Mouse (Mus musculus) hindbrain, embryonic 15.5 days (tissue): Measurements from ENCODE around the gene 4933427I04Rik. TPM values are rescaled to one million over a fixed set of nuclear protein-coding genes. Genes with fewer than 3 reads are reported as not detected.

Experiments
- ATAC-seq: fragments of 200-750 bp; cut with Nextera tagmentation; 2 replicates; pipeline ENCODE4 v1.8.0; 2017; ENCODE audit warnings: low read depth, moderate number of reproducible peaks, moderate TSS enrichment; ENCODE audit not compliant: low FRiP score
- H3K27ac ChIP-seq: fragments of 300-500 bp; sonication (generic); replicated peaks from 2 replicates; pipeline ENCODE4 v1.5.1; 2015; ENCODE audit warnings: mild to moderate bottlenecking, inconsistent platforms
- H3K27me3 ChIP-seq: fragments of 300-500 bp; sonication (generic); 2 replicates; pipeline ENCODE4 v1.6.1; 2015; ENCODE audit warnings: control low read depth, inconsistent platforms
- H3K36me3 ChIP-seq: fragments of 300-500 bp; sonication (generic); 2 replicates; pipeline ENCODE4 v1.6.1; 2015; ENCODE audit warnings: control low read depth, inconsistent platforms
- H3K4me1 ChIP-seq: fragments of 300-500 bp; sonication (generic); replicated peaks from 2 replicates; pipeline ENCODE4 v1.6.1; 2015; ENCODE audit warnings: control low read depth, inconsistent platforms
- H3K4me2 ChIP-seq: fragments of 300-500 bp; sonication (generic); 2 replicates; pipeline ENCODE4 v1.6.1; 2015; ENCODE audit warnings: moderate library complexity, mild to moderate bottlenecking, inconsistent platforms
- H3K4me3 ChIP-seq: fragments of 300-500 bp; sonication (generic); 2 replicates; pipeline ENCODE4 v1.5.1; 2015; ENCODE audit warnings: mild to moderate bottlenecking, inconsistent platforms
- H3K9ac ChIP-seq: fragments of 300-500 bp; sonication (generic); 2 replicates; pipeline ENCODE4 v1.6.1; 2015; ENCODE audit warnings: inconsistent platforms
- H3K9me3 ChIP-seq: fragments of 300-500 bp; sonication (generic); 2 replicates; pipeline ENCODE4 v1.6.1; 2016; ENCODE audit warnings: control low read depth, inconsistent platforms
- WGBS: fragments of 180-500 bp; shearing (Covaris S2); methylation state at CpG from one replicate; pipeline ENCODE4 v1.1.7; 2015; 5-methylcytosine and 5-hydroxymethylcytosine counted together
- polyA plus RNA-seq: library from polyadenylated mRNA; unstranded; fragments of >200 nt; fragmentation: Nextera tagmentation; extraction: Ambion mirVana; gene quantifications from 2 replicates; pipeline ENCODE4 v1.2.1, GENCODE M21; 2015

4933427I04Rik gene
- polyA plus RNA-seq = 0.09 and 0.16 TPM in 2 replicates

- no peak within 1 kb of the TSS for H3K4me3 ChIP-seq
- H3K9me3 ChIP-seq = no peaks in the 10 kb centered on the region
- H3K27ac ChIP-seq = no peak within 1 kb of the TSS
- no peak within 1 kb of the TSS for H3K9ac ChIP-seq
- H3K36me3 ChIP-seq = no peaks in the 10 kb centered on the region
- ATAC-seq = no peak
- no peak within 1 kb of the TSS for H3K4me2 ChIP-seq
- no peaks in the 10 kb centered on the region for H3K4me1 ChIP-seq
- H3K27me3 ChIP-seq = no peaks in the 10 kb centered on the region
- WGBS = 85% methylated on average over 3 of the region's 3 CpGs
Observed at GRCm38 (mm10) chr4:123859379-123859778, at the start of gene 4933427I04Rik. 4933427I04Rik (plus strand) TSS chr4:123859679.

- H3K9ac ChIP-seq = no peak overlapping the region
- H3K4me2 ChIP-seq = no peak overlapping the region
- H3K4me1 ChIP-seq = no peaks in the 10 kb centered on the region
- WGBS = 88% methylated on average over 12 of the region's 12 CpGs
- no peak for ATAC-seq
- no peak overlapping the region for H3K27ac ChIP-seq
- no peaks in the 10 kb centered on the region for H3K9me3 ChIP-seq
- H3K4me3 ChIP-seq = no peak overlapping the region
- no peaks in the 10 kb centered on the region for H3K36me3 ChIP-seq
- H3K27me3 ChIP-seq = no peaks in the 10 kb centered on the region
Observed at GRCm38 (mm10) chr4:123810475-123811295, 48.8 kb upstream of the 4933427I04Rik start.

- 87% methylated on average over 3 of the region's 3 CpGs for WGBS
Observed at GRCm38 (mm10) chr4:123812525-123812924, 47.0 kb upstream of the 4933427I04Rik start.

GRCm38 (mm10) chr4:123814030-123814501, 45.4 kb upstream of the 4933427I04Rik start:
- WGBS = 51% methylated on average over 7 of the region's 7 CpGs

More at GRCm38 (mm10) chr4:123812525-123812924, 47.0 kb upstream of the 4933427I04Rik start:
- ATAC-seq = no peak
- Histone ChIP-seq H3K4me1 (no peaks in the 10 kb centered on the region), H3K27ac (no peak overlapping the region), H3K9ac (no peak overlapping the region), H3K27me3 (no peaks in the 10 kb centered on the region), H3K4me3 (no peak overlapping the region), H3K36me3 (no peaks in the 10 kb centered on the region), H3K9me3 (no peaks in the 10 kb centered on the region), H3K4me2 (no peak overlapping the region)

GRCm38 (mm10) chr4:123819093-123819610, 40.3 kb upstream of the 4933427I04Rik start:
- Histone ChIP-seq H3K9ac (no peak overlapping the region), H3K36me3 (no peaks in the 10 kb centered on the region), H3K27ac (no peak overlapping the region), H3K4me1 (no peaks in the 10 kb centered on the region), H3K4me3 (no peak overlapping the region), H3K27me3 (no peaks in the 10 kb centered on the region), H3K4me2 (no peak overlapping the region), H3K9me3 (no peaks in the 10 kb centered on the region)
- WGBS = 28% methylated on average over 4 of the region's 4 CpGs
- no peak for ATAC-seq

More at GRCm38 (mm10) chr4:123814030-123814501, 45.4 kb upstream of the 4933427I04Rik start:
- H3K9ac ChIP-seq = no peak overlapping the region
- H3K4me1 ChIP-seq = no peaks in the 10 kb centered on the region
- ATAC-seq = no peak
- H3K4me3 ChIP-seq = no peak overlapping the region
- H3K9me3 ChIP-seq = no peaks in the 10 kb centered on the region
- no peak overlapping the region for H3K4me2 ChIP-seq
- no peak overlapping the region for H3K27ac ChIP-seq
- H3K27me3 ChIP-seq = no peaks in the 10 kb centered on the region
- no peaks in the 10 kb centered on the region for H3K36me3 ChIP-seq

GRCm38 (mm10) chr4:123842126-123842525, 17.4 kb upstream of the 4933427I04Rik start:
- Histone ChIP-seq H3K9ac (no peak overlapping the region), H3K9me3 (no peaks in the 10 kb centered on the region), H3K4me3 (no peak overlapping the region), H3K27me3 (no peaks in the 10 kb centered on the region), H3K4me2 (no peak overlapping the region), H3K27ac (no peak overlapping the region), H3K36me3 (no peaks in the 10 kb centered on the region), H3K4me1 (no peaks in the 10 kb centered on the region)
- WGBS = 90% methylated on average over 8 of the region's 8 CpGs
- no peak for ATAC-seq

- Histone ChIP-seq H3K36me3 (no peaks in the 10 kb centered on the region), H3K4me1 (no peaks in the 10 kb centered on the region), H3K4me3 (no peak overlapping the region), H3K9ac (no peak overlapping the region), H3K27me3 (no peaks in the 10 kb centered on the region), H3K27ac (no peak overlapping the region), H3K4me2 (no peak overlapping the region), H3K9me3 (no peaks in the 10 kb centered on the region)
- no peak for ATAC-seq
- 40% methylated on average over 4 of the region's 4 CpGs for WGBS
Observed at GRCm38 (mm10) chr4:123856888-123857287, 2.6 kb upstream of the 4933427I04Rik start.

GRCm38 (mm10) chr4:123858090-123858489, 1.4 kb upstream of the 4933427I04Rik start:
- no peaks in the 10 kb centered on the region for H3K36me3 ChIP-seq
- H3K4me2 ChIP-seq = no peak overlapping the region
- WGBS = 93% methylated on average over 7 of the region's 7 CpGs
- no peak overlapping the region for H3K9ac ChIP-seq
- H3K27me3 ChIP-seq = no peaks in the 10 kb centered on the region
- no peaks in the 10 kb centered on the region for H3K4me1 ChIP-seq
- no peaks in the 10 kb centered on the region for H3K9me3 ChIP-seq
- no peak for ATAC-seq
- no peak overlapping the region for H3K4me3 ChIP-seq
- no peak overlapping the region for H3K27ac ChIP-seq

GRCm38 (mm10) chr4:123859803-123860202, 324 bp downstream of the 4933427I04Rik start:
- no peak for ATAC-seq
- Histone ChIP-seq H3K9me3 (no peaks in the 10 kb centered on the region), H3K27ac (no peak overlapping the region), H3K27me3 (no peaks in the 10 kb centered on the region), H3K9ac (no peak overlapping the region), H3K36me3 (no peaks in the 10 kb centered on the region), H3K4me1 (no peaks in the 10 kb centered on the region), H3K4me3 (no peak overlapping the region), H3K4me2 (no peak overlapping the region)
- 58% methylated on average over 2 of the region's 2 CpGs for WGBS

- no peak overlapping the region for H3K9ac ChIP-seq
- H3K36me3 ChIP-seq = no peaks in the 10 kb centered on the region
- H3K27ac ChIP-seq = no peak overlapping the region
- no peaks in the 10 kb centered on the region for H3K4me1 ChIP-seq
- no peaks in the 10 kb centered on the region for H3K9me3 ChIP-seq
- H3K4me2 ChIP-seq = no peak overlapping the region
- H3K27me3 ChIP-seq = no peaks in the 10 kb centered on the region
- no peak for ATAC-seq
- no peak overlapping the region for H3K4me3 ChIP-seq
- WGBS = 87% methylated on average over 5 of the region's 5 CpGs
Observed at GRCm38 (mm10) chr4:123860621-123861020, 1.1 kb downstream of the 4933427I04Rik start.

GRCm38 (mm10) chr4:123893726-123894125, 34.2 kb downstream of the 4933427I04Rik start:
- no peak overlapping the region for H3K27ac ChIP-seq
- no peaks in the 10 kb centered on the region for H3K4me1 ChIP-seq
- H3K9ac ChIP-seq = no peak overlapping the region
- 92% methylated on average over 5 of the region's 5 CpGs for WGBS
- H3K27me3 ChIP-seq = no peaks in the 10 kb centered on the region
- H3K36me3 ChIP-seq = no peaks in the 10 kb centered on the region
- ATAC-seq = no peak
- no peaks in the 10 kb centered on the region for H3K9me3 ChIP-seq
- H3K4me3 ChIP-seq = no peak overlapping the region
- no peak overlapping the region for H3K4me2 ChIP-seq

GRCm38 (mm10) chr4:123894295-123894694, 34.8 kb downstream of the 4933427I04Rik start:
- Histone ChIP-seq H3K9me3 (no peaks in the 10 kb centered on the region), H3K4me1 (no peaks in the 10 kb centered on the region), H3K9ac (no peak overlapping the region), H3K27me3 (no peaks in the 10 kb centered on the region), H3K27ac (no peak overlapping the region), H3K4me3 (no peak overlapping the region), H3K36me3 (no peaks in the 10 kb centered on the region), H3K4me2 (no peak overlapping the region)
- WGBS = 84% methylated on average over 4 of the region's 4 CpGs
- no peak for ATAC-seq
